Mouse (Mus musculus) spleen, adult 2 months (tissue): ENCODE results near the gene Gm5901.

ENCODE experiments used
- CTCF ChIP-seq: fragments of 200-500 bp; IDR thresholded peaks from 2 replicates; pipeline ENCODE4 v1.5.1; 2011; ENCODE audit warnings: mild to moderate bottlenecking, inconsistent platforms; ENCODE audit not compliant: insufficient read depth, insufficient read length, insufficient replicate concordance; ENCODE audit errors: extremely low read depth
- POLR2A ChIP-seq: fragments of 200-500 bp; IDR thresholded peaks from 2 replicates; pipeline ENCODE4 v1.6.1; 2011; ENCODE audit warnings: low read depth, low read length, inconsistent platforms

- TF ChIP-seq CTCF (no peak), POLR2A (no peak)
These were observed 25.2 kb downstream of the Gm5901 start, which contains the start of gene Fam160a2 for GRCm38 (mm10) chr7:105399935-105400624.
